Mouse (Mus musculus) thymus, adult 2 months (tissue): ENCODE measurements around the gene Whamm. TPM values are rescaled to one million over a fixed set of nuclear protein-coding genes. Genes with fewer than 3 reads are reported as not detected.

Source experiments
- DNase-seq: peaks from one replicate; pipeline ENCODE4 v3.0.0; 2021
- H3K27ac ChIP-seq: fragments of 200-500 bp; 2 replicates; pipeline ENCODE4 v1.5.1; 2012; ENCODE audit warnings: low read length, control low read depth; ENCODE audit not compliant: control insufficient read depth, insufficient read depth
- H3K27me3 ChIP-seq: fragments of 200-500 bp; 2 replicates; pipeline ENCODE4 v1.6.1; 2012; ENCODE audit warnings: mild to moderate bottlenecking, low read length, moderate library complexity, mixed read lengths; ENCODE audit not compliant: control insufficient read depth, insufficient read depth
- H3K36me3 ChIP-seq: fragments of 200-500 bp; 2 replicates; pipeline ENCODE4 v1.6.1; 2012; ENCODE audit warnings: mild to moderate bottlenecking, low read length, moderate library complexity; ENCODE audit not compliant: control insufficient read depth, insufficient read depth
- H3K4me1 ChIP-seq: fragments of 200-500 bp; replicated peaks from 2 replicates; pipeline ENCODE4 v1.6.1; 2012; ENCODE audit warnings: low read length; ENCODE audit not compliant: control insufficient read depth, insufficient read depth
- H3K4me3 ChIP-seq: fragments of 200-500 bp; 2 replicates; pipeline ENCODE4 v1.5.1; 2012; ENCODE audit warnings: mild to moderate bottlenecking, low read length, control low read depth, moderate library complexity; ENCODE audit not compliant: control insufficient read depth, insufficient read depth
- CTCF ChIP-seq: fragments of 200-500 bp; IDR thresholded peaks from 2 replicates; pipeline ENCODE4 v1.5.1; 2012; ENCODE audit warnings: mild to moderate bottlenecking, control low read depth, low read length, moderate library complexity, borderline replicate concordance; ENCODE audit not compliant: control insufficient read depth, poor library complexity, insufficient read depth; ENCODE audit errors: extremely low read depth
- POLR2A ChIP-seq: fragments of 200-500 bp; IDR thresholded peaks from 2 replicates; pipeline ENCODE4 v1.6.1; 2012; ENCODE audit warnings: mild to moderate bottlenecking, low read length, control low read depth, moderate library complexity; ENCODE audit not compliant: control insufficient read depth, poor library complexity, insufficient read depth; ENCODE audit errors: extremely low read depth
- WGBS: fragments of 180-500 bp; shearing (Covaris S2); methylation state at CpG from one replicate; pipeline ENCODE4 v1.1.7; 2018; 5-methylcytosine and 5-hydroxymethylcytosine counted together
- polyA plus RNA-seq: library from polyadenylated mRNA; depleted of rRNA; stranded (reverse); fragments of >200 nt; gene quantifications from 2 replicates; pipeline ENCODE4 v1.2.3, GENCODE M21; 2012; rRNA removed

Gene Whamm
- polyA plus RNA-seq, result 29.8 and 30.4 TPM in 2 replicates

DNA sequence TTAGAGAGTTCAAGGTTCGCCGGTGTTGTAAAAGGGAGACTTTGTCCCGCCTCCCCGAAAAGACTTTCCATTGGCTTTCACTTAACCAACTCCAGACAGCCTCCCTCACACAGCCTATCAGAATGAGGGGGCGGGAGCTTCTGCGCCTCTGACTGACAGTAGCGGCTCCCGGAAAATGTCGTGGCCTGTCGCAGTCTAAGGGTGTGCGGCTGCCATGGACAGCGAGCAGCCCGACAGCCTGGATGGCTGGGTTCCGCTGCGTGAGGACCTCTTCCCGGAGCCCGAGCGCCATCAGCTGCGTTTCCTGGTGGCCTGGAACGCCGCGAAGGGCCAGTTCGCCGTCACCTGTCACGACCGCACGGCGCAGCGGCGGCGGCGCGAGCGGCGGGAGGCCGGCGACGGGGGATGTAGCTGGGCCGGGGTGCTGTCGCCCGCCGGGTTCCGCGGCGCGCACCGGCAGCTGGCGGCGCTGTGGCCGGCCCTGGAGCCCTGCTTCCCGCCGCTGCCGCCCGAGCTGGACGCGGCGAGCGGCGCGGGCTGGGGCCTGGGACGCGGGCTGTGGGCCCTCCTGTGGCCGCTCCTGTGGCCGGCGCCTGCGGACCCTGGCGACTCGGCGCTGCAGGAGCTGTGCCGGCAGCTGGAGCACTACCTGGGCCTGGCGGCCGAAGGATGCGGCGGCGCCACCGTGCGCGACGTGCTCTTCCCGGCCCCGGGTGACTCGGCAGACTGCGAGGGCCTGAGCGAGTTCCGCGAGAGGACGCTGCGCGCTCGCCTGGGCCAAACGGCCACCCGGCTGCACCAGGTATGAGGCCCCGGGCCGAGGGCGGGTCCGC, at the start of gene Whamm:
Gene Whamm (plus strand): TSS at position 159 of the 833 bp plus-strand sequence.
- Histone ChIP-seq H3K27me3 (no peaks in the 10 kb centered on the region), H3K36me3 (no peaks in the 10 kb centered on the region; the same call in 1 of the 2 replicates), H3K4me3 (peak within 1 kb of the TSS; percentile 94), H3K27ac (peak within 1 kb of the TSS; percentile 34; the same call in 1 of the 2 replicates), H3K4me1 (peaks cover 11% of the 10 kb centered on the region)
- WGBS, result 3% methylated on average over 96 of the region's 96 CpGs
- peak; percentile 56; the same call in 1 of the 2 replicates for TF ChIP-seq CTCF
- TF ChIP-seq POLR2A, result peak; percentile 94
- DNase-seq, result peak; percentile 93

- WGBS, result under 1% methylated on average over 31 of the region's 31 CpGs
- H3K27ac ChIP-seq, result peak overlapping the region; percentile 68
- peak; percentile 87 for DNase-seq
- H3K36me3 ChIP-seq, result 0 out of 2 replicates have a peak, but pooled peaks cover 5% of the 10 kb centered on the region
- peak; percentile 87 for TF ChIP-seq POLR2A
- TF ChIP-seq CTCF, result 0 out of 2 replicates have a peak, but pooled peaks have one; percentile 64
- peaks cover 9% of the 10 kb centered on the region for H3K4me1 ChIP-seq
- no peaks in the 10 kb centered on the region for H3K27me3 ChIP-seq
- peak overlapping the region; percentile 90 for H3K4me3 ChIP-seq
Observed at GRCm38 (mm10) chr7:81523008-81523662, 47.9 kb upstream of the Whamm start.

- peaks cover 9% of the 10 kb centered on the region for H3K4me1 ChIP-seq
- DNase-seq, result no peak
- peaks cover 7% of the 10 kb centered on the region; the same call in 1 of the 2 replicates for H3K36me3 ChIP-seq
- H3K27me3 ChIP-seq, result no peaks in the 10 kb centered on the region
- TF ChIP-seq CTCF (0 out of 2 replicates have a peak, but pooled peaks have one; percentile 2), POLR2A (no peak)
- peak overlapping the region; percentile 68 for H3K27ac ChIP-seq
- 6% methylated on average over 13 of the region's 13 CpGs for whole genome bisulfite sequencing
- H3K4me3 ChIP-seq, result peak overlapping the region; percentile 90
Observed at GRCm38 (mm10) chr7:81523663-81524017, 47.4 kb upstream of the Whamm start.

- H3K4me3 ChIP-seq, result no peak overlapping the region
- H3K27ac ChIP-seq, result no peak overlapping the region
- TF ChIP-seq CTCF (no peak), POLR2A (no peak)
- H3K27me3 ChIP-seq, result no peaks in the 10 kb centered on the region
- H3K36me3 ChIP-seq, result peaks cover 53% of the 10 kb centered on the region
- DNase-seq, result no peak
- H3K4me1 ChIP-seq, result peaks cover 4% of the 10 kb centered on the region
- 95% methylated on average over 8 of the region's 8 CpGs for WGBS
Observed at GRCm38 (mm10) chr7:81528918-81529317, 42.1 kb upstream of the Whamm start.

DNA sequence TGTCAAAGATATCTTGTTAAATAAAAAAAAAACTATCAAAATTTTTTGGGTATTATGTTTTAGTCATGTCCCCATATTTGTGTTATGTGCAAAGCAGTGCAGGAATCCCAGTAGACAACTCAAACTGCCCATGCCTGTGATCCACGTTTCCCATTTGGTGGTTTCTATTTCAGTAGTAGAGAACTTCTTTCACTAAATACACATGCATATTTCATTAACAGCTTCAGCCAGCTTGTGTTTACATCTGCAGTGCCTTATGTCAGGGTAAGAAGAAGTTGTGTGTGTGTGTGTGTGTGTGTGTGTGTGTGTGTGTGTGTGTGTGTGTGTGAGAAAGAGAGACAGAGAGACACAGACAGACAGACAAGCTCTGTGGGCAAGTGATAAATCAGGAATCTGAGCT, 39.6 kb upstream of the Whamm start:
- H3K27ac ChIP-seq, result no peak overlapping the region
- DNase-seq, result no peak
- H3K36me3 ChIP-seq, result peaks cover 70% of the 10 kb centered on the region
- no peaks in the 10 kb centered on the region for H3K4me1 ChIP-seq
- no peak for TF ChIP-seq POLR2A
- TF ChIP-seq CTCF, result no peak
- H3K4me3 ChIP-seq, result no peak overlapping the region
- H3K27me3 ChIP-seq, result no peaks in the 10 kb centered on the region
- WGBS, result 93% methylated on average over 1 of the region's 1 CpGs

DNA sequence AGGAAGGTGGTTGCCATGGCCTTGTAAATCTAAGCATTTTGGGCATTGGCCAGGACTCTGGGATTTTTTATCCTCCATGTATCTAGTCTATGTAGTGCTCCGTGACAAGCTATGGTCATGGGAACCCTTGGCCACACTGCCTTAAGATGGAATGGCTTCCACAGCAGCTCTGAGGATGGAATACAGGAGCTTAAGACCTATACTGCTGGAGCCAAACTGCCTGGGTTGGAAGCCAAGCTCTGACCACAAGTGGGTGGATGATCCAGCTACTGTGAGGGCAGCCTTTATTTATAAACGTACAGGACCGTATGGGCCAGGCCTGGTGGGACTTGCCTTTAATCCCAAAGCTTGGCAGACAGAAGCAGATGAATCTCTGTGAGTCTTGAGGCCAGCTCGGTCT, 34.6 kb upstream of the Whamm start:
- no peak for DNase-seq
- no peaks in the 10 kb centered on the region for H3K4me1 ChIP-seq
- H3K27ac ChIP-seq, result no peak overlapping the region
- 98% methylated on average over 4 of the region's 4 CpGs for WGBS
- H3K36me3 ChIP-seq, result peaks cover 34% of the 10 kb centered on the region
- TF ChIP-seq POLR2A, result no peak
- TF ChIP-seq CTCF, result no peak
- H3K27me3 ChIP-seq, result no peaks in the 10 kb centered on the region
- H3K4me3 ChIP-seq, result no peak overlapping the region
